Mouse (Mus musculus): ENCODE measurements around the gene Cyb561d2. TPM values are rescaled to one million over a fixed set of nuclear protein-coding genes. Genes with fewer than 3 reads are reported as not detected.

Cyb561d2 gene
- 39.2 and 39.9 TPM in 2 replicates for polyA plus RNA-seq (2015; fragmentation: Nextera tagmentation; extraction: Ambion mirVana)

GRCm38 (mm10) chr9:107541474-107542351 lies at the start of gene Cyb561d2, which contains the start of gene Nprl2:
Cyb561d2 (minus strand) TSS chr9:107542193.
Nprl2 (plus strand) TSS chr9:107542226.
- WGBS, result under 1% methylated on average over 46 of the region's 46 CpGs
- peak; percentile 88 for ATAC-seq
- Histone ChIP-seq H3K4me1 (ENCODE audit: control insufficient read depth, insufficient read depth, low read length) (peaks cover 24% of the 10 kb centered on the region), H3K4me2 (ENCODE audit: low read depth, low read length) (peak within 1 kb of the TSS; percentile 70), H3K27me3 (replicated peaks; ENCODE audit: control insufficient read depth, insufficient read depth, low read length) (no peaks in the 10 kb centered on the region), H3K9ac (ENCODE audit: low read depth, low read length) (peak within 1 kb of the TSS; percentile 60), H3K27ac (ENCODE audit: low read length) (peak within 1 kb of the TSS; percentile 58), H3K9me3 (ENCODE audit: control insufficient read depth, low read length) (no peaks in the 10 kb centered on the region), H3K4me3 (ENCODE audit: low read length) (peak within 1 kb of the TSS; percentile 70), H3K36me3 (ENCODE audit: control insufficient read depth, insufficient read depth, low read length) (peaks cover 21% of the 10 kb centered on the region)

- H3K9ac ChIP-seq (ENCODE audit: low read depth, low read length), result peak overlapping the region; percentile 55
- H3K4me1 ChIP-seq (ENCODE audit: control insufficient read depth, insufficient read depth, low read length), result peaks cover 31% of the 10 kb centered on the region
- H3K36me3 ChIP-seq (ENCODE audit: control insufficient read depth, insufficient read depth, low read length), result peaks cover 23% of the 10 kb centered on the region
- no peaks in the 10 kb centered on the region for H3K9me3 ChIP-seq (ENCODE audit: control insufficient read depth, low read length)
- peak overlapping the region; percentile 85 for H3K27ac ChIP-seq (ENCODE audit: low read length)
- WGBS, result 83% methylated on average over 6 of the region's 6 CpGs
- no peak for ATAC-seq
- H3K4me2 ChIP-seq (ENCODE audit: low read depth, low read length), result peak overlapping the region; percentile 43
- no peaks in the 10 kb centered on the region for H3K27me3 ChIP-seq (replicated peaks; ENCODE audit: control insufficient read depth, insufficient read depth, low read length)
- H3K4me3 ChIP-seq (ENCODE audit: low read length), result peak overlapping the region; percentile 15; the same call in 1 of the 2 replicates
These were observed 48.7 kb upstream of the Cyb561d2 start for GRCm38 (mm10) chr9:107590773-107591060.

GRCm38 (mm10) chr9:107590058-107590772 lies 48.2 kb upstream of the Cyb561d2 start:
- 75% methylated on average over 25 of the region's 25 CpGs for WGBS
- Histone ChIP-seq H3K36me3 (ENCODE audit: control insufficient read depth, insufficient read depth, low read length) (peaks cover 23% of the 10 kb centered on the region), H3K4me3 (ENCODE audit: low read length) (peak overlapping the region; percentile 15; the same call in 1 of the 2 replicates), H3K4me1 (ENCODE audit: control insufficient read depth, insufficient read depth, low read length) (peaks cover 31% of the 10 kb centered on the region), H3K27me3 (replicated peaks; ENCODE audit: control insufficient read depth, insufficient read depth, low read length) (no peaks in the 10 kb centered on the region), H3K27ac (ENCODE audit: low read length) (peak overlapping the region; percentile 85), H3K9me3 (ENCODE audit: control insufficient read depth, low read length) (no peaks in the 10 kb centered on the region), H3K9ac (ENCODE audit: low read depth, low read length) (peak overlapping the region; percentile 83), H3K4me2 (ENCODE audit: low read depth, low read length) (peak overlapping the region; percentile 74)
- peak; percentile 41 for ATAC-seq

GRCm38 (mm10) chr9:107587833-107588639 lies 46.0 kb upstream of the Cyb561d2 start:
- H3K9ac ChIP-seq (ENCODE audit: low read depth, low read length), result peak overlapping the region; percentile 83
- peaks cover 15% of the 10 kb centered on the region for H3K36me3 ChIP-seq (ENCODE audit: control insufficient read depth, insufficient read depth, low read length)
- peak overlapping the region; percentile 82 for H3K4me3 ChIP-seq (ENCODE audit: low read length)
- ATAC-seq, result no peak
- 2% methylated on average over 33 of the region's 33 CpGs for whole genome bisulfite sequencing
- peak overlapping the region; percentile 74 for H3K4me2 ChIP-seq (ENCODE audit: low read depth, low read length)
- no peaks in the 10 kb centered on the region for H3K27me3 ChIP-seq (replicated peaks; ENCODE audit: control insufficient read depth, insufficient read depth, low read length)
- H3K9me3 ChIP-seq (ENCODE audit: control insufficient read depth, low read length), result no peaks in the 10 kb centered on the region
- H3K4me1 ChIP-seq (ENCODE audit: control insufficient read depth, insufficient read depth, low read length), result peaks cover 31% of the 10 kb centered on the region
- H3K27ac ChIP-seq (ENCODE audit: low read length), result peak overlapping the region; percentile 82

GRCm38 (mm10) chr9:107586974-107587832 lies 45.2 kb upstream of the Cyb561d2 start, which contains the start of gene Ifrd2:
Ifrd2 (plus strand) TSS chr9:107587642.
- Histone ChIP-seq H3K27me3 (replicated peaks; ENCODE audit: control insufficient read depth, insufficient read depth, low read length) (no peaks in the 10 kb centered on the region), H3K4me1 (ENCODE audit: control insufficient read depth, insufficient read depth, low read length) (peaks cover 31% of the 10 kb centered on the region), H3K4me2 (ENCODE audit: low read depth, low read length) (peak within 1 kb of the TSS; percentile 74), H3K36me3 (ENCODE audit: control insufficient read depth, insufficient read depth, low read length) (peaks cover 13% of the 10 kb centered on the region), H3K9me3 (ENCODE audit: control insufficient read depth, low read length) (no peaks in the 10 kb centered on the region), H3K27ac (ENCODE audit: low read length) (peak within 1 kb of the TSS; percentile 82), H3K9ac (ENCODE audit: low read depth, low read length) (peak within 1 kb of the TSS; percentile 83), H3K4me3 (ENCODE audit: low read length) (peak within 1 kb of the TSS; percentile 82)
- peak; percentile 96 for ATAC-seq
- WGBS, result 12% methylated on average over 46 of the region's 46 CpGs

- Histone ChIP-seq H3K9me3 (ENCODE audit: control insufficient read depth, low read length) (no peaks in the 10 kb centered on the region), H3K27me3 (replicated peaks; ENCODE audit: control insufficient read depth, insufficient read depth, low read length) (no peaks in the 10 kb centered on the region), H3K27ac (ENCODE audit: low read length) (peak overlapping the region; percentile 79), H3K4me3 (ENCODE audit: low read length) (no peak overlapping the region), H3K9ac (ENCODE audit: low read depth, low read length) (no peak overlapping the region), H3K4me2 (ENCODE audit: low read depth, low read length) (no peak overlapping the region), H3K36me3 (ENCODE audit: control insufficient read depth, insufficient read depth, low read length) (peaks cover 7% of the 10 kb centered on the region; the same call in 1 of the 2 replicates), H3K4me1 (ENCODE audit: control insufficient read depth, insufficient read depth, low read length) (peaks cover 37% of the 10 kb centered on the region)
- no peak for ATAC-seq
- WGBS, result 89% methylated on average over 5 of the region's 5 CpGs
These were observed 44.5 kb upstream of the Cyb561d2 start for GRCm38 (mm10) chr9:107586504-107586903.

GRCm38 (mm10) chr9:107583174-107583573 lies 41.2 kb upstream of the Cyb561d2 start:
- no peak overlapping the region for H3K9ac ChIP-seq (ENCODE audit: low read depth, low read length)
- no peaks in the 10 kb centered on the region for H3K27me3 ChIP-seq (replicated peaks; ENCODE audit: control insufficient read depth, insufficient read depth, low read length)
- H3K36me3 ChIP-seq (ENCODE audit: control insufficient read depth, insufficient read depth, low read length), result no peaks in the 10 kb centered on the region; the same call in 1 of the 2 replicates
- no peak overlapping the region for H3K27ac ChIP-seq (ENCODE audit: low read length)
- H3K4me2 ChIP-seq (ENCODE audit: low read depth, low read length), result no peak overlapping the region
- ATAC-seq, result no peak
- WGBS, result 91% methylated on average over 14 of the region's 14 CpGs
- no peaks in the 10 kb centered on the region for H3K9me3 ChIP-seq (ENCODE audit: control insufficient read depth, low read length)
- peaks cover 24% of the 10 kb centered on the region for H3K4me1 ChIP-seq (ENCODE audit: control insufficient read depth, insufficient read depth, low read length)
- no peak overlapping the region for H3K4me3 ChIP-seq (ENCODE audit: low read length)

GRCm38 (mm10) chr9:107582509-107583062 lies 40.6 kb upstream of the Cyb561d2 start:
- Histone ChIP-seq H3K9ac (ENCODE audit: low read depth, low read length) (0 out of 2 replicates have a peak overlapping the region, but pooled peaks have one; percentile 86), H3K4me3 (ENCODE audit: low read length) (no peak overlapping the region), H3K27me3 (replicated peaks; ENCODE audit: control insufficient read depth, insufficient read depth, low read length) (no peaks in the 10 kb centered on the region), H3K4me1 (ENCODE audit: control insufficient read depth, insufficient read depth, low read length) (peaks cover 21% of the 10 kb centered on the region), H3K9me3 (ENCODE audit: control insufficient read depth, low read length) (no peaks in the 10 kb centered on the region), H3K36me3 (ENCODE audit: control insufficient read depth, insufficient read depth, low read length) (no peaks in the 10 kb centered on the region; the same call in 1 of the 2 replicates), H3K27ac (ENCODE audit: low read length) (no peak overlapping the region), H3K4me2 (ENCODE audit: low read depth, low read length) (no peak overlapping the region)
- no peak for ATAC-seq
- WGBS, result 91% methylated on average over 7 of the region's 7 CpGs

Measured in intestine, embryonic 16.5 days (tissue).